Mouse (Mus musculus) testis, adult 2 months (tissue): ENCODE measurements around the gene Olfr147. TPM values are rescaled to one million over a fixed set of nuclear protein-coding genes. Genes with fewer than 3 reads are reported as not detected.

Source experiments
- H3K27ac ChIP-seq: fragments of 200-500 bp; 2 replicates; pipeline ENCODE4 v1.5.1; 2012; ENCODE audit warnings: low read depth, low read length; ENCODE audit not compliant: control insufficient read depth, insufficient read depth
- H3K27me3 ChIP-seq: fragments of 200-500 bp; 2 replicates; pipeline ENCODE4 v1.6.1; 2012; ENCODE audit warnings: mild to moderate bottlenecking, low read length, moderate library complexity; ENCODE audit not compliant: control insufficient read depth, insufficient read depth
- H3K36me3 ChIP-seq: fragments of 200-500 bp; 2 replicates; pipeline ENCODE4 v1.6.1; 2012; ENCODE audit warnings: mild to moderate bottlenecking, low read length; ENCODE audit not compliant: control insufficient read depth, insufficient read depth
- H3K4me1 ChIP-seq: fragments of 200-500 bp; 2 replicates; pipeline ENCODE4 v1.6.1; 2012; ENCODE audit warnings: low read length; ENCODE audit not compliant: control insufficient read depth, insufficient read depth
- H3K4me3 ChIP-seq: fragments of 200-500 bp; 2 replicates; pipeline ENCODE4 v1.5.1; 2012; ENCODE audit warnings: low read depth, mild to moderate bottlenecking, low read length, moderate library complexity, mixed read lengths; ENCODE audit not compliant: control insufficient read depth
- CTCF ChIP-seq: fragments of 200-500 bp; IDR thresholded peaks from 2 replicates; pipeline ENCODE4 v1.5.1; 2012; ENCODE audit warnings: low read depth, mild to moderate bottlenecking, inconsistent platforms, low read length, moderate library complexity; ENCODE audit not compliant: control insufficient read depth, insufficient read depth, insufficient replicate concordance
- POLR2A ChIP-seq: fragments of 200-500 bp; IDR thresholded peaks from 2 replicates; pipeline ENCODE4 v1.6.1; 2012; ENCODE audit warnings: low read depth, mild to moderate bottlenecking, inconsistent platforms, low read length, moderate library complexity; ENCODE audit not compliant: control insufficient read depth
- polyA plus RNA-seq: library from polyadenylated mRNA; depleted of rRNA; stranded (reverse); fragments of >200 nt; gene quantifications from 2 replicates; pipeline ENCODE4 v1.2.3, GENCODE M21; 2012; rRNA removed

Olfr147 gene
- polyA plus RNA-seq, 1 experiment, result not detected

GRCm38 (mm10) chr9:38447352-38447751 is 45.9 kb downstream of the Olfr147 start, which contains the start of gene Olfr902:
Gene Olfr902, plus strand, starts transcription at chr9:38447652.
- H3K4me3 ChIP-seq, result no peak within 1 kb of the TSS
- no peak within 1 kb of the TSS for H3K27ac ChIP-seq
- H3K4me1 ChIP-seq, result no peaks in the 10 kb centered on the region
- H3K27me3 ChIP-seq, result no peaks in the 10 kb centered on the region
- TF ChIP-seq CTCF, result no peak
- TF ChIP-seq POLR2A, result no peak
- H3K36me3 ChIP-seq, result no peaks in the 10 kb centered on the region

Other genes with a start within 250 kb of the Olfr147 start
- gene Olfr891, start 220.9 kb upstream of the Olfr147 start, polyA plus RNA-seq, result not detected in 2 replicates
- gene Olfr893, start 193.3 kb upstream of the Olfr147 start, polyA plus RNA-seq, result 0.09 TPM in 1 of 2 replicates, not detected in the other
- not detected in 2 replicates for gene Olfr894, start 183.6 kb upstream of the Olfr147 start, polyA plus RNA-seq
- gene Olfr143, start 148.9 kb upstream of the Olfr147 start, polyA plus RNA-seq, result not detected in 2 replicates
- gene Olfr895, start 133.8 kb upstream of the Olfr147 start, polyA plus RNA-seq, result not detected in 2 replicates
- gene Olfr896-ps1, start 110.6 kb upstream of the Olfr147 start, polyA plus RNA-seq, result 0.16 and 0.18 TPM in 2 replicates
- gene Olfr25, start 72.6 kb upstream of the Olfr147 start, polyA plus RNA-seq, result 0.04 and 0.12 TPM in 2 replicates
- gene Olfr898, start 53.3 kb upstream of the Olfr147 start, polyA plus RNA-seq, result 0.25 TPM in 1 of 2 replicates, not detected in the other
- gene Olfr250, start 34.8 kb upstream of the Olfr147 start, polyA plus RNA-seq, result not detected in 2 replicates
- gene Olfr251, start 24.6 kb upstream of the Olfr147 start, polyA plus RNA-seq, result not detected in 2 replicates
- gene Olfr901, start 27.8 kb downstream of the Olfr147 start, polyA plus RNA-seq, result not detected in 2 replicates
- gene Olfr902, start 46.0 kb downstream of the Olfr147 start, polyA plus RNA-seq, result not detected in 2 replicates
- not detected in 2 replicates for gene Olfr904, start 61.4 kb downstream of the Olfr147 start, polyA plus RNA-seq
- not detected in 2 replicates for gene Olfr905, start 69.4 kb downstream of the Olfr147 start, polyA plus RNA-seq
- not detected in 2 replicates for gene Olfr906, start 85.4 kb downstream of the Olfr147 start, polyA plus RNA-seq
- not detected in 2 replicates for gene Olfr907, start 94.1 kb downstream of the Olfr147 start, polyA plus RNA-seq
- not detected in 2 replicates for gene Olfr911-ps1, start 119.9 kb downstream of the Olfr147 start, polyA plus RNA-seq
- gene Olfr910, start 136.2 kb downstream of the Olfr147 start, polyA plus RNA-seq, result not detected in 2 replicates
- gene Olfr912, start 178.5 kb downstream of the Olfr147 start, polyA plus RNA-seq, result not detected in 2 replicates
- gene Olfr913, start 191.1 kb downstream of the Olfr147 start, polyA plus RNA-seq, result not detected in 2 replicates
- not detected in 2 replicates for gene Olfr914, start 203.4 kb downstream of the Olfr147 start, polyA plus RNA-seq